Mouse (Mus musculus): ENCODE results near the gene Clhc1. TPM values are rescaled to one million over a fixed set of nuclear protein-coding genes. Genes with fewer than 3 reads are reported as not detected.
"Not testable (repeated sequence)": the region's sequence is repeated elsewhere in the genome, so short reads cannot be mapped to it uniquely, and the experiment has no call there.

Clhc1 gene
- polyA plus RNA-seq, 1 experiment from 2014 or later = not detected

- H3K36me3 ChIP-seq = peaks cover 41% of the 10 kb centered on the region
- H3K4me3 ChIP-seq; H3K27me3 ChIP-seq; H3K9ac ChIP-seq; H3K27ac ChIP-seq; H3K9me3 ChIP-seq (replicated peaks); H3K4me2 ChIP-seq (replicated peaks); H3K4me1 ChIP-seq; ATAC-seq (ENCODE audit: low FRiP score): not testable (repeated sequence)
- WGBS = 89% methylated on average over 4 of the region's 4 CpGs
Observed at GRCm38 (mm10) chr11:29545150-29545752, 2.5 kb upstream of the Clhc1 start.

- peaks cover 32% of the 10 kb centered on the region for H3K36me3 ChIP-seq
- not testable (repeated sequence) for H3K9ac ChIP-seq
- WGBS = 93% methylated on average over 2 of the region's 2 CpGs
Observed at GRCm38 (mm10) chr11:29546297-29546696, 1.5 kb upstream of the Clhc1 start.

DNA sequence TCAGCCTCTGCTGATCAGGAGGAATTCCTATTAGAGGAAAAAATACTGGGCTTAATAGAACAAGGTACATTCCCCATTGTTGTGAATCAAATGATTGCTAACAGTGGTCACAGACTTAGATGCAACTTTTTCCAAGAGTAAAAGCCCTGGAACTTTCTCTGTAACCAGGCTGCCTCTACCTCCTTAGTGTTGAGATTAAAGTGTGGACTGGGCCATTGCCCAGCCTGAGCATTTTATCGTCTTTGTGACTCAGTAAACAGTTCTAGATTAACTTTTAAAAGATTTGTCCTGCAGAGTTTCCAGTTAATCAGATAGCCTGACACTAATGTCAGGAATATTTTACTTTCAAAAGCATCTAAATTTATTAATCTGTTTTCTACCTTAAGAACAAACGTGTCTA, 988 bp upstream of the Clhc1 start:
- Histone ChIP-seq H3K36me3 (peaks cover 28% of the 10 kb centered on the region), H3K9ac (peak overlapping the region; percentile 78)
- 31% methylated on average over 2 of the region's 2 CpGs for WGBS

More at GRCm38 (mm10) chr11:29546297-29546696, 1.5 kb upstream of the Clhc1 start:
- Histone ChIP-seq H3K4me3 (peak overlapping the region; percentile 54), H3K4me2 (replicated peaks) (peak overlapping the region; percentile 60)
- not testable (repeated sequence) for H3K4me1 ChIP-seq; H3K27me3 ChIP-seq; H3K27ac ChIP-seq; H3K9me3 ChIP-seq (replicated peaks); ATAC-seq (ENCODE audit: low FRiP score)

GRCm38 (mm10) chr11:29547249-29547751, 450 bp upstream of the Clhc1 start:
- Histone ChIP-seq H3K4me1 (peaks cover 9% of the 10 kb centered on the region), H3K4me3 (peak overlapping the region; percentile 54), H3K27me3 (no peaks in the 10 kb centered on the region), H3K36me3 (peaks cover 26% of the 10 kb centered on the region), H3K9ac (peak overlapping the region; percentile 78), H3K4me2 (replicated peaks) (peak overlapping the region; percentile 60), H3K27ac (peak overlapping the region; percentile 82), H3K9me3 (replicated peaks) (no peaks in the 10 kb centered on the region)
- WGBS = under 1% methylated on average over 27 of the region's 27 CpGs
- ATAC-seq (ENCODE audit: low FRiP score) = peak; percentile 16

More for the DNA sequence above, 988 bp upstream of the Clhc1 start:
- no peak for ATAC-seq (ENCODE audit: low FRiP score)
- H3K27ac ChIP-seq = no peak overlapping the region
- peak overlapping the region; percentile 54 for H3K4me3 ChIP-seq
- peaks cover 9% of the 10 kb centered on the region for H3K4me1 ChIP-seq
- H3K9me3 ChIP-seq (replicated peaks) = no peaks in the 10 kb centered on the region
- peak overlapping the region; percentile 60 for H3K4me2 ChIP-seq (replicated peaks)
- no peaks in the 10 kb centered on the region for H3K27me3 ChIP-seq

DNA sequence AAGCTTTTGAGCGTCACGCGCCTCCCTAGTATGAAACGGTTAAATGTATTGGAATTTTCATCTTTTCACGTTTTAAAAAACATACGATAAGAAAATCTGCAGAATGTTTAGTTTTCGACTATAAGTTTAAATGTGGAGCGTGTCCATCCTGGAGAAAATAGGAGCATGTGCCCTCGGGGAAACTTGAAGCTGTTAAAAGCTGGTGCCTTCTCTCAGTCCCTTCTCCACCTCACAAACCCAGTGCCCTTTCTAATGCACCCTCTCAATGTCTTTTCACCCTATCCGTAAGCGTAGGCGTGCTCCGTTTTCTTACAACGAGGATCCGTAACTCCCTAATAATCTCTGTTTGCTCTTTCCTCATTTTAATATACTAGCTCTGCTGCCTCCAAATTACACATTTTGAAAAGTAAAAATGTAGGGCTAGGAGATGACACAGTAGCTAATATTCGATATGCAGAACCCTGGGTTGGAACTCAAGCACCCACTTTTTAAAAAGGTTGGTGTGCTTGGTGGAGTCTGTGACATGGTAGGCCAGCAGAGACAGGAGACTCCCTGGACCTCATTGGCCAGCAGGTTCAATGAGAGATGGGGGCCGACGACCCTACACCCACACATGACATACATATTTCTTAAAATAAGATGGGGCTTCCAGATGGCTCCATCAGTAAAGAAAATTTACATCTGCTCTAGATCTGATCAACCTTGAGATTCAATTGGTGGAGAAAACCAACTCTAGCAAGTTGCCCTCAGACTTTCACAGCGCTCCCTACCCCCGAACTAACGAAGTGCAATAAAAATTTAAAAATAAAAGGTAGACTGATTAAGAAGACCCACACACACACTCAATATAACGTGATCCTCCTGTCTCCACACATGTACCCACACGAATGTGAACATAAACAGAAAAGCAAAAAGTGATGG, 1.0 kb downstream of the Clhc1 start:
- ATAC-seq (ENCODE audit: low FRiP score) = 0 out of 2 replicates have a peak, but pooled peaks have one; percentile 14
- peak overlapping the region; percentile 82; the same call in 1 of the 2 replicates for H3K27ac ChIP-seq
- peak overlapping the region; percentile 54 for H3K4me3 ChIP-seq
- H3K9me3 ChIP-seq (replicated peaks) = no peaks in the 10 kb centered on the region
- H3K9ac ChIP-seq = peak overlapping the region; percentile 78
- 27% methylated on average over 23 of the region's 23 CpGs for WGBS
- no peaks in the 10 kb centered on the region for H3K27me3 ChIP-seq
- H3K36me3 ChIP-seq = peaks cover 21% of the 10 kb centered on the region
- H3K4me1 ChIP-seq = peaks cover 9% of the 10 kb centered on the region
- H3K4me2 ChIP-seq (replicated peaks) = peak overlapping the region; percentile 67

GRCm38 (mm10) chr11:29549425-29549778, 1.7 kb downstream of the Clhc1 start:
- Histone ChIP-seq H3K27me3 (no peaks in the 10 kb centered on the region), H3K36me3 (peaks cover 15% of the 10 kb centered on the region), H3K4me1 (peaks cover 9% of the 10 kb centered on the region), H3K9ac (no peak overlapping the region), H3K9me3 (replicated peaks) (no peaks in the 10 kb centered on the region), H3K27ac (no peak overlapping the region), H3K4me2 (replicated peaks) (no peak overlapping the region), H3K4me3 (no peak overlapping the region)
- ATAC-seq (ENCODE audit: low FRiP score) = no peak
- WGBS = 97% methylated on average over 1 of the region's 1 CpGs

DNA sequence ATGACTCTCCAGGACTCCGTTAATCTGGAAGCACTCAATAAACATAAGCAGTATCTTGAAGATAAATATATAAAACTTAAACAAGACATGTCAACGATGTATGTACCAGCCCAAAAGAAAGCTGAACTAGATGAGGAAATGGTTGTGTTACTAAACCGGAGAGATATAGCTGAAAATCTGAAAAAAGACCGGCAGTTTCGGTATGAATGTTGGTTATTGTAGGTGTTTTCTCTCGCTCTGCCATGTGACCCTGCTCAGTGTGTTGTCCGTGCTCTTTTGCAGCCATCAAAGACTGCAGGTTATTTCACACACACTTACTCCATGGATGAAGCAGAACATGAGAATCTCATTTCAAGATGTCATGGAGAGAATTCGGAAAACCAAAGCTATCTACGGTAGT, 12.7 kb downstream of the Clhc1 start:
- Histone ChIP-seq H3K27me3 (no peaks in the 10 kb centered on the region), H3K4me3 (no peak overlapping the region), H3K36me3 (no peaks in the 10 kb centered on the region), H3K27ac (no peak overlapping the region), H3K4me2 (replicated peaks) (no peak overlapping the region), H3K9ac (no peak overlapping the region), H3K4me1 (no peaks in the 10 kb centered on the region), H3K9me3 (replicated peaks) (no peaks in the 10 kb centered on the region)
- ATAC-seq (ENCODE audit: low FRiP score) = no peak
- WGBS = 87% methylated on average over 9 of the region's 9 CpGs

DNA sequence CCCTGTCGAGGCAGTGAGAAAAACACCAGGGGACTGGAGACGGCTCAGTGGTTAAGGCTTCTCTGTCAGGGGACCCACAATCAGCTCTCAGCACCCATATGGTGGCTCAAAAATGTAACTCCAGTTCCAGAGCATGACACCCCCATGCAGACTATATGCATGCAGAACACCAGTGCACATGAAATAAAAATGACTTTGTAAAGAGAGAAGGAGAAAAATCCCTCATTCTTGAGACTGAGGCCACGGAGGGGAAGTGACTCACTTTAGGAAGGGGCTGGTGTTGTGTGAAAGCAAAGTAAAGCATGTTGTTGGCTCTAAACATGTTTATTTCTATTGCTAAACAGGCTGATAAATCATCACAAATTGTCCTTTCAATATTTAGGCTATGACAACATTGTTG, 13.2 kb downstream of the Clhc1 start:
- H3K9me3 ChIP-seq (replicated peaks) = no peaks in the 10 kb centered on the region
- no peak overlapping the region for H3K9ac ChIP-seq
- no peak overlapping the region for H3K27ac ChIP-seq
- H3K4me2 ChIP-seq (replicated peaks) = no peak overlapping the region
- no peaks in the 10 kb centered on the region for H3K36me3 ChIP-seq
- ATAC-seq (ENCODE audit: low FRiP score) = no peak
- H3K4me1 ChIP-seq = no peaks in the 10 kb centered on the region
- H3K27me3 ChIP-seq = no peaks in the 10 kb centered on the region
- WGBS = 94% methylated on average over 3 of the region's 3 CpGs
- no peak overlapping the region for H3K4me3 ChIP-seq

DNA sequence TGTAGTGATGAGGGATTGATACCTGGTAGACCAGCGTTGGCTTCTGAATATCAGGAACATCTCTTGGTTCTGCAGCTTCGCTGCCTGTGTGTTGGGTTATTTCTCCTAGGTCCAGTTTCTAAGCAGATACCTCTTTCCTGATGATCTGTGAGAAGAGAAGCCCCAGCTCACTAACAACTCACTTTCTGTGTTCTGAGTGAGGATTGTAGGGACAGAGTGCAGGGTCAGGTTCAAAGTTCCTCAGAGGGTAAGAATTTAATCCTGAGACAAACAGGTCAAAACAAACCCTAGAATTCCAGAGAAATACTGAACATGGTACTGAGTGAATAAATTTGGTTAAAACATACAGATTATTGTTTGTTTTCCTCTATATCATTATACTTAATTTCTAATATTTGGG, 15.7 kb downstream of the Clhc1 start:
- no peak for ATAC-seq (ENCODE audit: low FRiP score)
- H3K4me3 ChIP-seq = no peak overlapping the region
- no peak overlapping the region for H3K9ac ChIP-seq
- no peaks in the 10 kb centered on the region for H3K9me3 ChIP-seq (replicated peaks)
- no peaks in the 10 kb centered on the region for H3K36me3 ChIP-seq
- no peaks in the 10 kb centered on the region for H3K4me1 ChIP-seq
- H3K4me2 ChIP-seq (replicated peaks) = no peak overlapping the region
- H3K27ac ChIP-seq = no peak overlapping the region
- 85% methylated on average over 2 of the region's 2 CpGs for WGBS
- no peaks in the 10 kb centered on the region for H3K27me3 ChIP-seq

DNA sequence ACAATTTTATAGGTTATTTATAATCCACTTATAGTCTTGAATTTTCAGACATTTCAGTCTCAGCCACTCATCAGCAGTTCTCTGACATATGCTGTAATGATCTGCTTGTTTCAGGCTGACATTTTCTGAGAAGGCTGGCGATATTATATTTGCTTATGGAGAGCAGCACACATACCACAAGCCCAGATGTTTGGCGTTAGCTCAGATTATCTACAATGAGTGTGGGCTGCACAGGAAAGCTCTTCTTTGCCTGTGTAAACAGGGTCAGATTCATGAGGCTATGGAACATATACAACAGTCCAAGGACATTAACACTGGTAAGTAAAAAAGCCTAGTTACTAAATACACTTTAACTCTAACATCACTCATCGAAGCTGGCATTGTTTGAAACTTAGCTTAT, 23.8 kb downstream of the Clhc1 start:
- no peak overlapping the region for H3K9ac ChIP-seq
- no peak overlapping the region for H3K4me2 ChIP-seq (replicated peaks)
- H3K27ac ChIP-seq = no peak overlapping the region
- no peaks in the 10 kb centered on the region for H3K9me3 ChIP-seq (replicated peaks)
- ATAC-seq (ENCODE audit: low FRiP score) = no peak
- H3K4me3 ChIP-seq = no peak overlapping the region
- H3K36me3 ChIP-seq = no peaks in the 10 kb centered on the region
- no peaks in the 10 kb centered on the region for H3K4me1 ChIP-seq
- WGBS = 80% methylated on average over 3 of the region's 3 CpGs
- H3K27me3 ChIP-seq = no peaks in the 10 kb centered on the region

DNA sequence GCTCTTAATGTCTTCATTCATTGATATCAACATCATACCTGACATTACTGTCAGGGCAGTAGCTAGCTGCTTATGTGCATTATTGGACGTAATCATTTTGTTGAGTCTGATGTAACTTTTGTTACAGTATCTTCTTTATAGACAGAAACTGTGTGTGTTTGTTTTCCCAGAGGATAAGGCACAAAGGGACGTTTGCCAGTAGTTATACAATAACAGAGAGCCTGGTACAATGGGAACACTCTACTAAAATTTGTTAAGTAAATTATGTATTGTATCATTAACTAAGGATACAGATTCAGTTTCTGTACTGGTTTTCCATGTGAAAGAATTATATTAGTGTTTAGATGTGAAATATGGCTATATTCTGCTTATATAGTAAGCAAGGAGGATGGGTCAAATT, 24.9 kb downstream of the Clhc1 start:
- Histone ChIP-seq H3K27me3 (no peaks in the 10 kb centered on the region), H3K4me2 (replicated peaks) (no peak overlapping the region), H3K4me1 (no peaks in the 10 kb centered on the region), H3K9ac (no peak overlapping the region), H3K27ac (no peak overlapping the region), H3K4me3 (no peak overlapping the region), H3K36me3 (no peaks in the 10 kb centered on the region), H3K9me3 (replicated peaks) (no peaks in the 10 kb centered on the region)
- 77% methylated on average over 2 of the region's 2 CpGs for WGBS
- ATAC-seq (ENCODE audit: low FRiP score) = no peak

DNA sequence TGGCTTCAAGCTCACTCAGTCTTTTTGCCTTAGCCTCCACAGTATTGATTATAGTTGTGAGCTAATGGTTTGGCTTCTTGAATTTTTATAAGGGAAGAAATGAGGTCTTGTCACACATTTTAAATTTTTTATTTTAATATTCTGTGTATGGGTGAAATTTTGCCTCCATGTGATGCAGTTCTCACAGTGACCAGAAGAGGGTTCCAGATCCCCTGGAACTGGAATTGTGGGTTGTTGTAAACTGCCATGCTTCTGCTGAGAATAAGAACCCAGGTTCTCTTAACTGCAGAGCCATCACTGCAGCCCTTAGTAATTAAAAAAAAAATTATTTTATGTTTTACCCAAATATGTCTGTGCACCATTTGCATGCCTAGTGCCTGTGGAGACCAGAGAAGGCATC, 31.9 kb downstream of the Clhc1 start:
- no peak overlapping the region for H3K9ac ChIP-seq
- H3K36me3 ChIP-seq = no peaks in the 10 kb centered on the region
- H3K4me1 ChIP-seq = no peaks in the 10 kb centered on the region
- no peaks in the 10 kb centered on the region for H3K27me3 ChIP-seq
- no peak overlapping the region for H3K4me3 ChIP-seq
- no peak for ATAC-seq (ENCODE audit: low FRiP score)
- H3K9me3 ChIP-seq (replicated peaks) = no peaks in the 10 kb centered on the region
- H3K27ac ChIP-seq = no peak overlapping the region
- no peak overlapping the region for H3K4me2 ChIP-seq (replicated peaks)
